Mouse (Mus musculus) large intestine, adult 2 months (tissue): ENCODE results near the gene Snx29. TPM values are rescaled to one million over a fixed set of nuclear protein-coding genes. Genes with fewer than 3 reads are reported as not detected.

Experiments used
- DNase-seq: peaks from one replicate; pipeline ENCODE4 v3.0.0-alpha.2; 2012; ENCODE audit warnings: low read depth, low spot score
- WGBS: fragments of 180-500 bp; shearing (Covaris S2); methylation state at CpG from one replicate; pipeline ENCODE4 v1.1.7; 2018; 5-methylcytosine and 5-hydroxymethylcytosine counted together
- polyA plus RNA-seq: library from polyadenylated mRNA; depleted of rRNA; stranded (reverse); fragments of >200 nt; gene quantifications from 2 replicates; pipeline ENCODE4 v1.2.3, GENCODE M21; 2012

Gene Snx29
- polyA plus RNA-seq, 1 experiment: 2.8 TPM

DNA sequence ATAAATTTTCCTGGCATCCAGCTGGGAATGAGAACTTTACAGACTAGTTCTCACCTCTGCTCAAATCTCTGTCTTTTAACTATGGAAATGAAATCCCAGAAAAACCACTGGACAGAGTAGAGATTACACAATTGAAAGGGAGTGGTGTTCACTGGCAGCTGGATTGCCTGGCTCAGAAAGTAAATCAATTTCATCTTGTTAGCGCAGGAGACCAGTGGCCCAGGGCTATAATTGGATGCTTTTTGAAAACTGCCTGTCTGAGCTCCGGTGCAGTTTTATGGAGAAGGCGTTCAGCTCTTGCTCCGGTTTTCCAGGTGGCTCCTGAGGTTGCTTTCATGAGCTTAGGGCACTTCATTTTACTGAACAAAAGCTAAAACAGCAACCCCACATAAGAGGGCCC, 371.7 kb downstream of the Snx29 start:
- no peak for DNase-seq
- WGBS: 55% methylated on average over 4 of the region's 4 CpGs

DNA sequence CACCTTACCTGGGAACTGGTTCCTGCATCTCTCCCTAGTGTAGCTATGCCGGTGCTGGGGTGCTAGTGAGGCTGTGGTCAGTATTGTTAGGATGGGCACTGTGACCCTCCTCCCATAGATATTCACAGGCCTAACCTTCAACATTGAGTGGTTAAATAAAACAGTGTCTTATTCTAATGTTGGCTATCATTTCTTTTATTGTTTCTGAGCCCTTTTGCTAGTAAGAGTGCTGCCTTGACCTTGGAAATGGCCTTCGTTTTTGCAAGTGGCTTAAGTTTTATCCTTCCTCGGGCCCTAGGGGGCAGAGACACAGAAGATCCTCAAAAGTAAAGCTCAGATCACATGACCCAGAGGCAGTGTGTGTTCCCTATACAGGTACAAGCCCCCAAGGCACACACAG, 374.1 kb downstream of the Snx29 start:
- WGBS: 77% methylated on average over 3 of the region's 3 CpGs
- DNase-seq: no peak

DNA sequence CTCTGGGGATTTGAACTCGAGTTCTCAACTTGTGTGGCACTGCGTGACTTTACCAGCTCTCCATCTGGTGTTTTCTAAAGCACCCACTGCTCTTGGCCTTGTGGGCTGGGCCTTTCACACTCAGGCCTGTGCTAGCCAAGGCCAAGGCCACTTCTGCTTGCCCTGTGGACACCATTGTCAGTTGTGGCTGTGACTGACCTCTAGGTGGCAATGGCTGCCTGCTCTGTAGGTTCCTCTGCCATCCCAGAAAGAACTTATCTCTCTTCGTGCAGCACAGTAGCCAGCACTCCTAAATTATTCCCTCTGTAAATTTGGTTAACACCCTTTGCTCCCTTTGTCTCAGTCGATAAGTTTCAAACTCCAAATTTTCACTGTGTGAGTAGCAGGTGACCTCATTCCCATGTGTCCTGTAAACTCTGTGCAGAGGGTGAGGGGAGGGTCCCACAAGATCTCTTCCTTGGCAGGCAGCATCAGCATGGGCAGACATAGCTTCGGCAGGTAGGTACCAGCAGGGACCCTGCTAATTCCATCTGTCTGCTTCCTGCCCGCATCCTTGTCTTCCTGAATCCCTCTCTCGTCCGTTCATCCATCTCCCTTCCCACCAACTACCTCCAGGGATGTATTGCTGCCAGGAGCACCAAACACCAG, 375.1 kb downstream of the Snx29 start:
- WGBS: 69% methylated on average over 8 of the region's 8 CpGs
- no peak for DNase-seq

DNA sequence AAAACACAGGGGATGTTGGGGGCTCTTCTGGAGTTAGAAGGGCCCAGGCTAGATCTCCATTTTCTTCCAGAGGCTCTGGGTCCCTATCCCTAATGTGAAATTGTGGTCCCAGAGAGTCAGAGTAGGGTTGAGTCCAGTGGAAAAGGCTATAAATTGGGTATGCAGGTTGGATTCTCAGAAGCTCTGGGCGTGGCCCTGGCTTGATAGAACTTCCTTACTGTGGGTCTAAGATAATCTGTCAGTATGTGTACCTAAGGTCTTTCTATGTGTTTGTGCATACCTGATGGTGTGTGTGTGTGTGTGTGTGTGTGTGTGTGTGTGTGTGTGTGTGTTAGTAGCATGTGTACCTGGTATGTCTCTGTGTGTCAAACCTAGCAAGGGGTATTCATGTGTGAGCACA, 378.9 kb downstream of the Snx29 start:
- DNase-seq: no peak
- WGBS: 84% methylated on average over 1 of the region's 1 CpGs

DNA sequence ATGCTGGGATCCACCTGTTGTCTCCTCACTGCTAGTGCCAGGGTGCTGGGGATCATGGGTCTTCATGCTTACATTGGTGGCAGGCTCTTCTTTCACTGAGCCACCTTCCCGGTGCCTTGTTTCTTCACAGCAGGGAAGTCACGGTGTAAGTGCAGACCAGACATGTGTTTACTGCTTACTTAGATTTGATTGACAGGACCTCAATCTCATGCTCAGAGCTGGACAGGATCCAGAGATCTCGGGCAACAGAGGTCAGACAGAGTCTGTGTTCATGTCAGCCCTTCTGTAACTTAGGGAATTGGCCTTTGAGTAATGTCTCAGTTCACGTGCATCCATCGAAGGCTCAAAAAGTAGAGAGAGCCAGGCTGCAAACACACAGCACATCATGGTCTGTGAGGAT, 381.4 kb downstream of the Snx29 start:
- WGBS: 67% methylated on average over 5 of the region's 5 CpGs

DNA sequence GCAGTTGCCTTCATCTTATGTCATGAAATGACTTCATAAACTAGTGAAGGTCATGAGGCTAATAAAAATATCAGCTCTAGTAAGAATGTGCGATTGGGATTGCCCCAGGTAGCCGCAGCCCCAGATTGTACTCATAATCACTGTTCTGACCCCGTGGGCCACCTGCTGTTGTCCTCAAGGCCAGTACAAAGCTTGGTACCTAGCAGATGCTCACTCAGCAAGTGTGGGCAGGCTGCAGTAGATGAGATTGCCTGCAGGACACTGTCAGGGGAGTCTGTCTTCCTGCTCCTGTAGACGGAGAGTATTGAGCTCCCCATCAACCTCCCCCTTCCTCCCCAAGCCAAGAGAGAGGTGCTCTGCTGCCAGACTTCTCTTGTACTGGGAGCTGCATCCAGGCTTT, 382.7 kb downstream of the Snx29 start:
- no peak for DNase-seq
- 55% methylated on average over 4 of the region's 4 CpGs for WGBS

More for the DNA sequence above, 381.4 kb downstream of the Snx29 start:
- no peak for DNase-seq

DNA sequence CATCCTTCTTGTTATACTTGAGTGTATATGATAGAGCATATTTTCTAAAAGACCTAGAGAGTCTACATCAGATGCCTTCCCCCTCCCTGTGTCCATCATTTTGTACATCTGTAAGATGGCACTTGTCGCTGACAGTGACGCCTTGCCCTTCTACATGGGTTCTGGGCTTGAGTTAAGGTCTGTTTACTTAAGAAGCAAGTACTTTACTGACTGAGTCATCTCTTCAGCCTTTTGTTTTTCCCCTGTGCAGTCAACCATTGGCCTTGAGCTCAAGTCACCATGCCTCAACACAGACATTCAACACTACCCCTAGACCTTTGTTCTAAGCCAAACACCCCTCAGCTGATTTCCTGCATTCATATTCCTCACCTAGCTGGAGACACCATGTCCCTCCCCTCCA, 385.4 kb downstream of the Snx29 start:
- no peak for DNase-seq
- 85% methylated on average over 2 of the region's 2 CpGs for WGBS

DNA sequence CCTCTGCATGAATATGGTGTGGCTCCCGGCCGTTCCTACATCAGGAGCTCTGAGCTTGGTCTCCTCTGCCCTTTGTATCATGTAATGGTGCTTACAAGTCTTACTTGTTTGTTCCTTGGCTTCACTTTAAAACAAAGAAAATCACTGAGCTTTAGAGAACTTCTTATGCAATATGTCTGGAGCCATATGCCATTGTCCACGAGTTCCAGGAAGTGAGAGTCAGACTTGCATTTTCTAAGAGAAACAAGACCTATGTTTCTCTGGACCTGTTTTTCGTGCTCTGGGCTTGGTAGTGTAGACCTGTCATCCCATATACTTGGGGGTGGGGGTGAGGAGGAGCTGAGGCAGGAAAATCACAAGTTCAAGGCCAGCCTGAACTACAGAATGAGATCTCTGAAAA, 386.7 kb downstream of the Snx29 start:
- no peak for DNase-seq
- WGBS: 72% methylated on average over 4 of the region's 4 CpGs

DNA sequence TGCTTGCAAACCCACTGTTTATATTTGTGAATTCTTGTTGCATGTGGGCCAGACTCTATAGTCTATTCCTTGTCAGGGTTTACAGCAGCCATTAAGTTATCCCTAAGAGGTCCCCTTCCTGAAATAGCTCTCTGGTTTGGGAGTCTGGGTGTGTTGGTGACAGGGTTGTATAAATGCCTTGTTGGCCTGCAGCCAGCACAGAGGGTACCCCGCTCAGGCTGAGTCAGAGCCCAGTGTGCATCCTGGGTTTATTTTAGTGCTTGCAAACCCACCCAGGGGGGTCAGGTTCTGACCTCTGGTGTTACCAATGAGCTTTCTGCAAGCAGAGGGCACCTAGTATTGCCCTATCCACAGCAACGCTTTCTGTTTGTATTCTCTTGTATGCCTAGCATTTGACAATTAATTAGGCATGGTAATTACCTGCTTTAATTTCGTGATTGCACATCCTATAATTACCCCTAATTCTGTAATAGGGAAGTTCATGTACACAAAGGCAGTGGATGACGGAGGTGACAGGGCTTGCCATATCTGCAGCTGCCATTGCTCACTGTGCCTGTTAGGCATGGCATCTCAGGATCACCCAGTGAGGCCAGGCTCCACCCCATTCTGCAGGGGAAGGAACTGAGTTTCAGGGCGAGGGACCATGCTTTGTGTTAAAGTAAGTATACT, 387.4 kb downstream of the Snx29 start:
- DNase-seq: no peak
- 42% methylated on average over 5 of the region's 5 CpGs for WGBS

DNA sequence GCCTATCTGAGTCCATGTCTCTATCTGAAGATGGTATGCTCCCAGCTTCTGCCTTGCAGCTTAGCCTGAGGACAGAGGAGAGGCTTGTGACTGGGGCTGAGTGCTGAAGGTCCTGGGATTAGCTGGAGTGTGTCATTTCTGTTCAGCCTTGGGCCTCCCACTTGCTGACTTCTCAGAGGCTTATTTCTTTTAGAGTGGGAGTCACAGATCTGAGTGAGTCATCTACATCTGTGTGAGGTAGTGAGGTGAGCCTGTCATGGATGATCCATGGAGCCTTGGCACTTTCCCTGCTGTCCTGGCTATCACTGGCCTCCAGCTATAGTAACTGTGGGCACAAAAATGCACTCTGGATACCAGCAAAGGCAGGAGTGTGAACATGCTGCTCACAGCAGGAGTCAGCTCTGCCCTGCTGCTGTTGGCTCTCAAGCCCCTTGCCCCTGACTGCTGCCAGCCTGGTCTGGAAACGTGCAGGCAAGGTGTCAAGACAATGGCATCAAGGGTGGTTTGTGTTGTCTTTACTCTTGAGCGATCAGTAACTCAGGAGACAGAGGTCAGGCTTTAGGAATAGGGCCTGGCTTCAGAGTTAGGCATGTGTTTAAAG, 390.7 kb downstream of the Snx29 start:
- DNase-seq: no peak
- 67% methylated on average over 2 of the region's 2 CpGs for WGBS

DNA sequence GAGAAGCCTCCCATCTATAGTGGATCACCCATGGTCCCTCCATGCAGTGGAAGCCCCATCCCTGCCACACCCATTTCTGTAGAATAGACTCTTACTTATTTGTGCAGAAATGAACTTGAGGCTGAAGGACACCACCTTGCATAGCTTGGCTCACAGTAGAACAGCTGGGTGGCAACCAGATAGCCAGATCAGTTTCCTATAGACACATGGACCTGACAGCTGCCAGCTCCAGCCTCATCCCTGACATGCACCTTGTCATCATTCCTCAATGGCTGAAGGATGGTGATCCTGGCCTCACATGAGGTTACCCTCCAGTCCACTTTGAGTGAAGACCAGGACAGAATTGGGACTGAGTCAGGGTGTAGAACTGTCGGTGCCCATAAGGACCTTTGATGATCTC, 394.2 kb downstream of the Snx29 start:
- WGBS: 91% methylated on average over 1 of the region's 1 CpGs
- DNase-seq: no peak

DNA sequence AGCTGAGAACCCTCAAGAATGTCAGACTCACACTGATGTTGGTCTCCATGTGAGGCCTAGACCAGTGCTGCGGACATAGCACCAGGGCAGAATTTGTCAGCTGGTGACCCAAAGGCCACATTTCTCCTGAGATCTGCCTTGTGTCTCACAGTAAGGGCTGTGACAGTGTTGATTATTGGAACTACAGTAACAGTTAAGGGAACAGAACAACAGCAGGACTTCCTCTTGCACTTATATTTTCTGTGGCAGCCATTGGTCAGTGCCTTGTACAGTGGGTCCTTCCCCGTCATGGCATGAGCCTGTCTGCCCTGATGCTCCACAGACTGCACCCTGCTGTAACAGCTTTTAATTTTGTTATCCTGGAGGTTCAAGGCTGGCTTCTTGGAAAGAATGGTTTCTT, 403.2 kb downstream of the Snx29 start:
- no peak for DNase-seq
- 91% methylated on average over 2 of the region's 2 CpGs for WGBS

DNA sequence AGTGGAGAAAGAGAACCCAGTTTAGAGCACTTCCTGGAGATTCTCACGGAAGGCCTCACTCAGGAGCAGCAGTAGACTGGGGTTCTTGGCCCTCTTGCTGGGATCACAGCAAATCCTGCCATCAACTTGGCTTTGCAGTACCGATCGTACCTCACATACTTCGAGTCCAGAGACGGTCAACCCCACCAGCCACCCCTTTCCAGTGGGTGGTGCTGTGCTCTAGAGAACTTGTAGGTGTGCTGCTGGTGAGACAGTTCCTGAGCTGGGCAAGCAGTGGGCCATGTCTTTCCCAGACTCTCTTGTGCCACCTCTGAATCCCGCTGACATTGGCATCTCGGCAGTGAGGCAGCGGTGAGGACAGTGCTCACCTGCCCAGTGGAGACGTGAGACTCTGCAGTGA, 404.6 kb downstream of the Snx29 start:
- DNase-seq: no peak
- 96% methylated on average over 9 of the region's 9 CpGs for WGBS

DNA sequence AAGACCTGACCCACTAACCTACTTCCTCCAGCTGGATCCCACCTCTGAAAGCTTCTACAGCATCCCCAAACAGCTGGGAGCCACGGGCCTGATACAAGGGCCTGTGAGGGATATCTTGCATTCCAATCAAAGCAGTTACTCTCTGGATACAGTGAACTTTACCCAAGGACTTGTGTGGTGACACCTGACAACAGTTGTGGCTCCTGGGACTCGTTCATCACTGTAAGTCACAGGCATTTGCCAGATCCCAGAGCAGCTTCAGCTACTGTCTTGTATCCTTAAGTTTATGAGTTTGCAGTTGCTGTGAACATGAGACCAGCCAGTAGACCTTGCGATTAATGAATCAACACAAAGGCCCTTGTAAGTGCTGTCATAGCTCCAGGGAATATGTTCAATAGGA, 405.4 kb downstream of the Snx29 start:
- DNase-seq: no peak
- 74% methylated on average over 3 of the region's 3 CpGs for WGBS

DNA sequence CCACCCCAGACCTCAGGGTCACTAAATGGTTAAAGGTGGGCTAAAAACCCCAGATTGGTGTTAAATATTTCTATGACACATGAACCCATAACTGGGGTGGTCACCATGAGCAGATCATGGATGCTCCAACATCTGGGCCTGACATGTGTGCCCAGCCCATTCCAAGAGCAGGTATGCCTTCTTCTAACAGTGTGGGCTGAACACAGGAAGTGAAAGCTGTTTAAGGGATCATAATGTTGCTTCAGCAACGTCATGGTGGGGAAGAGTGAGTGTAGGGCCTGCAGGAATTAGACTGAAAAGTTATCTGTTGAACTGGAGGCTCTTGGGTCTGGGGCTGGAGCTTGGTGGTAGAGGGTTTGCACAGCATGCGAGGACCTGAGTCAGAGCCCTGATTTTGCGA, 405.9 kb downstream of the Snx29 start:
- no peak for DNase-seq
- WGBS: 64% methylated on average over 3 of the region's 3 CpGs

DNA sequence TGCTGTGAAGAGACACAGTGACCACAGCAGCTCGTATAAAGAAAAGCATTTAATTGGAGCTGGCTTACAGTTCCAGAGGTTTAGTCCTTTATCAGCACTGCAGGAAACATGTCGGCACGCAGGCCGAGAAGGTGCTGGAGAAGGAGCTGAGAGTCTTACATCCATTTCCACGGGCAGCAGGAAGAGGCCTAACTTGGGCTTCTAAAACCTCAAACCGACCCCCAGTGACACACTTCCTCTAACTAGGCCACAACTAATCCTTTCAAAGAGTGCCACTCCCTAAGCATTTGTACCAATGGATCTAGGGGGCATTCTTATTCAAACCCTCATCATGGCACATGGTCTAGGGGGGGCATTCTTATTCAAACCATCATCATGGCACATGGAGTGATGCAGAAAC, 406.4 kb downstream of the Snx29 start:
- no peak for DNase-seq
- WGBS: 86% methylated on average over 6 of the region's 6 CpGs

DNA sequence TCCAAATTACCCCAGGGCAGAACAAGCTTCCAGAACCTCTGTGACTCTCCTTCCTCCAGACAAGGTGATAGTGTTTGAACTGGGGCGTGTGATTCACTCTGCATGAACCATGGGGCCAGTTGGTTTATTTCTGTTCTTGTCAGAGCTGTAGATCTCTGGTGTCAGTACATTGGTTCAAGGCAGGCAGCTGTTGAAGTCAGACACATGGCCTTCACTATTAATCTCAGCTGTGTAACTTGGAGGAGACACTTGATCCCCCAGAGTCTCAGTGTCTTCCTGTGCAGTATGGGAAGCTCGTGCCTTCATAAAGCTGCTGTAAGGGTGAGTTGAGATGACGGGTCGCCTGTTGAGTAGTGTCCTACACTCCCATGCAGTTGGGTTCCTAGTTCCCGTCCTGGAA, 407.1 kb downstream of the Snx29 start:
- WGBS: 85% methylated on average over 5 of the region's 5 CpGs
- no peak for DNase-seq

DNA sequence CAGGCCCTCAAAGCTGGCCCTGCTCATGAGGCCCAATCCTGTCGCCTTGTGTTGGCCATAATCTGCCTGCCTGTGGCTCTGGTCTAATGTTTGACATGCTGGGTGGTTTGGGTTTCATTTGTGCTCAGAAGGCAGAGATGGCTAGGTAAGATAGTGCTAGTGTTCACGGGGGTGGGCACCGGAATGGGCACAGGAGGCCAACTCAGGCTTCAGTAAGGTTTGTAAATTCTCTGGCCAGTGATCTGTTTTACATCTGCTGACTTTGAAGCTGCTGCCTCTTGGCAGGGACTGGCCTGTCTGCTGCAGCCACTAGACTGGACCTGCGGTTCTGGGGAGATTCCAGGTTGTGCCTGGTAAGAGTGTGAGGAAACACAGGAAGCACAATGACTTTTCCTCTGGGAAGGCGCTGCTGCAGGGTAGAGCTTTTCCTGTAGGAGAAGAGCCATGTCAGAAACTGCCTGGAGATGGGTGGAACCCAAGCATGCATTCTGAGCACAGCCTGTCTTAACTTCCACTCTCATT, 408.4 kb downstream of the Snx29 start:
- 83% methylated on average over 5 of the region's 5 CpGs for WGBS
- DNase-seq: no peak

DNA sequence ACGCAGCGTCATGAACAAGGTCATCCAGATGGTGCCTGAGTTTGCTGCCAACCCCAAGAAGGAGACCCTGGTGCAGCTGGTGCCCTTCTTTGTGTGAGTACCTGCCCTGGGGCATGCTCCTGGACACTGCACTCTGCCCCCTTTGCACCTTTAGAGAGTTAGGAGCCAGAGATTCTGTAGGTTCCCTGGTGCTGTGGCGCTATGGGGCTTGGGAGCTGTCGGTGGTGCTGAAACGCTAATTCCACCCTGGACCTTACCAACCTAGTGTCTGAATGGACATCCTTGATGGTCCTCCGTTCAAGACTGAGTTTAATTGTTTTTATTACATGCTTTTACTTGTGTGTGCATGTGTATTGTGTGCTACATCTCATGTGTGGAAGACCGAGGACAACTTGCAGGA, 415.6 kb downstream of the Snx29 start:
- DNase-seq: no peak
- WGBS: 53% methylated on average over 7 of the region's 7 CpGs

DNA sequence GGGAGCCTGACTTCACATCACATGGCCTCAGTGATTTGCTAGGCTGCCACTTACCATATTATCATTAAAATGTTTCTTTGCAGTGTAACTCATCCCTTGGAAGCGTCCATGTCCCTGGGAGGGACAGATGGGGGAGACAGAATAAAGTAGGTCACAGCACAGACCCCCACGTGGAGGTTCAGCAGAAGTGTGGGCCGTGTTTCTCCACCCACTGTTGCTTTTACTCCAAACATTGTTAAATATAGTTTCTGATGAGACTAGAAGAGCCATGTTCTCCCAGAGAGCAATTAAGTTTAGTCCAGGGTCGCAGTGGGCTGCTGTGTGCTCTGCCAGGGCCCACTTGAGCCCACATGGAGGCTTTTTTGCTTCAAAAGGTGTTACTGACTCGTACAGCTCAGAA, 419.2 kb downstream of the Snx29 start:
- 81% methylated on average over 5 of the region's 5 CpGs for WGBS
- no peak for DNase-seq

DNA sequence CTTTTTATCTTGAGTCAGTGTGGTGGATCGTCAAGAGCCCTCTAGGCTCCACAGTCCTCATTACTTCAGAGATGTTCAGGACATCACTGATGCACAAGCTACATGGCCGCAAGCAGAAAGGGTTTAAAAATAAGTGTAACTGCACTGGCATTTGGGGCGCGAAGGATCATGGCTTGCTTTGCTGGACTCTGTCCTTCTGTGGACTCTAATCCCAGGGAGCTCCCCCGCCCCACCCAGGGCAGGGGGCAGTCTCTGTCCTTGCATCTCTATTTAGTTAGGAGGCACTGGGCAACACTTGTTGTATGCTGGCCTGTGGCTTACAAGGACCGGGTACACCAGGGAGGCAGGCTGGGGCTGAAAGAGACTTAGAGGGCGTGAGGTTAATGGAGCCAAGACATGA, 419.6 kb downstream of the Snx29 start:
- DNase-seq: no peak
- WGBS: 77% methylated on average over 7 of the region's 7 CpGs
